ENCODE assay signal across 8 mouse cellular contexts in the genomic region with DNA sequence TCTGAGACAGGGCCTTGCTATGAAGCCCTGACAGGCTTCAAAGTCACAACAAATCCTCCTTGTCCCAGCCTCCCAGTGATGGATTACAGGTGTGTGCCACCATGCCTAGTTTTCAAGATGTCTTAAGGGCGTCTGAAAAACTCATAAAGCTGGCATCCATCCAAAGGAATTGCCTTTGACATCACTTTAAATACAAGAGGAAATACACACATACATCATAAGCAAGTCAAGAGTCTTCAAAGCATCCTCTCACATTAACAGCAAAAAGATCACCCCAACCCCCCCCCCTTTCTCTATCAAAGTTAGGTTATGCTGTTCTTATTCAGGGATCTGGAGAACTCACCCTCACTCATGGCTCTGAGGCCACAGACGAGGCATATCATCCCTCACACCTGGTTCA. TPM values are rescaled to one million over a fixed set of nuclear protein-coding genes. Genes with fewer than 3 reads are reported as not detected.
DNase-seq lines count a peak whose midpoint lies in the region; ATAC-seq and TF ChIP-seq lines count a peak whose summit lies in the region.
"Had no signal": no experiment of that assay in that cellular context is flagged by ENCODE, and none has a peak within 500 bp of the region (broad histone marks: within the 10 kb centered on the region; RNA-seq: fewer than 3 reads in every experiment).

No protein-coding gene starts in this region.

- peaks cover 27% of the 10 kb centered on the region for H3K4me1 ChIP-seq in neural tube, embryonic 11.5 days (ENCODE audit: control insufficient read depth, insufficient read depth, low read length)
- H3K4me1 ChIP-seq in forebrain, embryonic 11.5 days (replicated peaks; ENCODE audit: control insufficient read depth, insufficient read depth, low read length): peaks cover 14% of the 10 kb centered on the region
- H3K4me1 ChIP-seq in limb, embryonic 15.5 days: peaks cover 65% of the 10 kb centered on the region
- H3K4me1 ChIP-seq in stomach, postnatal 0 days (replicated peaks; ENCODE audit: control insufficient read depth, insufficient read depth): peaks cover 11% of the 10 kb centered on the region

- H3K9ac ChIP-seq in neural tube, embryonic 11.5 days (ENCODE audit: low read length): no peak overlapping the region
- H3K9ac ChIP-seq in forebrain, embryonic 11.5 days (ENCODE audit: low read length): no peak overlapping the region
- H3K9ac ChIP-seq in limb, embryonic 15.5 days: no peak overlapping the region
- no peak overlapping the region for H3K9ac ChIP-seq in stomach, postnatal 0 days (ENCODE audit: low read length)

- ATAC-seq in neural tube, embryonic 11.5 days (ENCODE audit: insufficient read depth, low FRiP score, low TSS enrichment): no peak
- ATAC-seq in forebrain, embryonic 11.5 days (replicated peaks; ENCODE audit: low FRiP score): no peak
- no peak for ATAC-seq in limb, embryonic 15.5 days (ENCODE audit: insufficient number of reproducible peaks, low FRiP score, low TSS enrichment, low read depth)
- no peak for ATAC-seq in stomach, postnatal 0 days (ENCODE audit: low FRiP score, low TSS enrichment)

- no peaks in the 10 kb centered on the region for H3K9me3 ChIP-seq in neural tube, embryonic 11.5 days (ENCODE audit: control insufficient read depth, low read length)
- no peaks in the 10 kb centered on the region for H3K9me3 ChIP-seq in forebrain, embryonic 11.5 days (ENCODE audit: control insufficient read depth, low read length)
- no peaks in the 10 kb centered on the region for H3K9me3 ChIP-seq in limb, embryonic 15.5 days
- H3K9me3 ChIP-seq in stomach, postnatal 0 days (ENCODE audit: control insufficient read depth, low read length): no peaks in the 10 kb centered on the region

- no peaks in the 10 kb centered on the region for H3K36me3 ChIP-seq in neural tube, embryonic 11.5 days (ENCODE audit: control insufficient read depth, insufficient read depth, low read length)
- no peaks in the 10 kb centered on the region for H3K36me3 ChIP-seq in forebrain, embryonic 11.5 days (ENCODE audit: control insufficient read depth, insufficient read depth, low read length)
- no peaks in the 10 kb centered on the region for H3K36me3 ChIP-seq in limb, embryonic 15.5 days
- H3K36me3 ChIP-seq in stomach, postnatal 0 days (ENCODE audit: control insufficient read depth, insufficient read depth, low read length): no peaks in the 10 kb centered on the region

- TF ChIP-seq CTCF in stomach, postnatal 0 days (IDR thresholded peaks at IDR 0.05; ENCODE audit: low read depth): no peak

- DNase-seq in neural tube, embryonic 11.5 days (ENCODE audit: low spot score): no peak
- no peak for DNase-seq in neural tube, embryonic 10.5 days (ENCODE audit: extremely low spot score, low spot score)
- DNase-seq in forebrain, embryonic 11.5 days (ENCODE audit: low spot score): no peak
- no peak for DNase-seq in stomach, postnatal 0 days (ENCODE audit: low spot score)
- DNase-seq in kidney, adult 11 months: no peak
- no peak for DNase-seq in layer of hippocampus, postnatal 10 days (ENCODE audit: low spot score in 2 of 2)
- DNase-seq: adrenal gland, postnatal 36 days had no signal

- no peaks in the 10 kb centered on the region for H3K27me3 ChIP-seq in neural tube, embryonic 11.5 days (ENCODE audit: control insufficient read depth, insufficient read depth, low read length)
- no peaks in the 10 kb centered on the region for H3K27me3 ChIP-seq in forebrain, embryonic 11.5 days (ENCODE audit: control insufficient read depth, insufficient read depth, low read length)
- no peaks in the 10 kb centered on the region for H3K27me3 ChIP-seq in limb, embryonic 15.5 days
- H3K27me3 ChIP-seq in stomach, postnatal 0 days (ENCODE audit: control insufficient read depth, insufficient read depth, low read length): no peaks in the 10 kb centered on the region

- no peak overlapping the region for H3K4me3 ChIP-seq in neural tube, embryonic 11.5 days (ENCODE audit: low read depth, low read length)
- H3K4me3 ChIP-seq in forebrain, embryonic 11.5 days (ENCODE audit: low read depth, low read length): peak overlapping the region; percentile 50; the same call in 1 of the 2 replicates
- H3K4me3 ChIP-seq in limb, embryonic 15.5 days: peak overlapping the region; percentile 74
- H3K4me3 ChIP-seq in stomach, postnatal 0 days (ENCODE audit: low read depth, low read length): no peak overlapping the region; the same call in 1 of the 2 replicates

- H3K4me2 ChIP-seq in neural tube, embryonic 11.5 days (ENCODE audit: low read depth): peak overlapping the region; percentile 89
- H3K4me2 ChIP-seq in forebrain, embryonic 11.5 days (ENCODE audit: low read depth, low read length, severe bottlenecking): peak overlapping the region; percentile 71
- H3K4me2 ChIP-seq in limb, embryonic 15.5 days: peak overlapping the region; percentile 85
- peak overlapping the region; percentile 85 for H3K4me2 ChIP-seq in stomach, postnatal 0 days (replicated peaks; ENCODE audit: low read depth)

- no peak overlapping the region for H3K27ac ChIP-seq in neural tube, embryonic 11.5 days (ENCODE audit: low read depth, low read length)
- H3K27ac ChIP-seq in forebrain, embryonic 11.5 days (ENCODE audit: low read depth, low read length): no peak overlapping the region
- no peak overlapping the region for H3K27ac ChIP-seq in limb, embryonic 15.5 days
- H3K27ac ChIP-seq in stomach, postnatal 0 days (replicated peaks): no peak overlapping the region

- 62% methylated on average over 2 of the region's 2 CpGs for WGBS in neural tube, embryonic 11.5 days
- WGBS in forebrain, embryonic 11.5 days: 68% methylated on average over 2 of the region's 2 CpGs
- 37% methylated on average over 2 of the region's 2 CpGs for WGBS in limb, embryonic 15.5 days
- WGBS in stomach, postnatal 0 days: 40% methylated on average over 2 of the region's 2 CpGs

- TF ChIP-seq EP300 in stomach, postnatal 0 days (optimal IDR thresholded peaks at IDR 0.05): no peak

RNA-seq across cellular contexts. Expression of gene Map3k14, which starts 1.4 kb away (rescaled TPM):
- 2.5 and 3.5 TPM in 2 replicates for polyA plus RNA-seq in neural tube, embryonic 11.5 days (2014; fragmentation: Nextera tagmentation; extraction: Ambion mirVana)
- polyA plus RNA-seq in forebrain, embryonic 11.5 days (2014; fragmentation: Nextera tagmentation; extraction: Ambion mirVana): 3.8 and 4.6 TPM in 2 replicates
- polyA plus RNA-seq in limb, embryonic 15.5 days (2015; fragmentation: Nextera tagmentation; extraction: Ambion mirVana): 4.3 and 5.3 TPM in 2 replicates
- 1.6 TPM in 2 replicates for polyA plus RNA-seq in stomach, postnatal 0 days (2015; fragmentation: Nextera tagmentation; extraction: Ambion mirVana)
- 1 to 10 TPM; 3.7 to 3.8 TPM for total RNA-seq in layer of hippocampus, postnatal 10 days (2021)

RNA-seq across cellular contexts. Expression of gene Spata32, which starts 47.6 kb away (rescaled TPM):
- not detected in 2 replicates for polyA plus RNA-seq in neural tube, embryonic 11.5 days (2014; fragmentation: Nextera tagmentation; extraction: Ambion mirVana)
- polyA plus RNA-seq in forebrain, embryonic 11.5 days (2014; fragmentation: Nextera tagmentation; extraction: Ambion mirVana): not detected in 2 replicates
- not detected in 2 replicates for polyA plus RNA-seq in limb, embryonic 15.5 days (2015; fragmentation: Nextera tagmentation; extraction: Ambion mirVana)
- not detected in 2 replicates for polyA plus RNA-seq in stomach, postnatal 0 days (2015; fragmentation: Nextera tagmentation; extraction: Ambion mirVana)
- 1 to 10 TPM; 1.3 to 1.4 TPM for total RNA-seq in layer of hippocampus, postnatal 10 days (2021)
- total RNA-seq: adrenal gland, postnatal 36 days had no signal

RNA-seq across cellular contexts. Expression of gene 1700023F06Rik, which starts 57.5 kb away (rescaled TPM):
- not detected in 2 replicates for polyA plus RNA-seq in neural tube, embryonic 11.5 days (2014; fragmentation: Nextera tagmentation; extraction: Ambion mirVana)
- 0.23 and 0.32 TPM in 2 replicates for polyA plus RNA-seq in forebrain, embryonic 11.5 days (2014; fragmentation: Nextera tagmentation; extraction: Ambion mirVana)
- polyA plus RNA-seq in limb, embryonic 15.5 days (2015; fragmentation: Nextera tagmentation; extraction: Ambion mirVana): 0.67 and 1.0 TPM in 2 replicates
- polyA plus RNA-seq in stomach, postnatal 0 days (2015; fragmentation: Nextera tagmentation; extraction: Ambion mirVana): 1.0 and 1.7 TPM in 2 replicates
- 1 to 10 TPM; 1.8 TPM for total RNA-seq in layer of hippocampus, postnatal 10 days (2021)
- total RNA-seq: adrenal gland, postnatal 36 days had no signal

Comparison
In these comparisons a context has a peak if more than half of its experiments do, and no peak if none do; other contexts are left out.
1. H3K4me3 ChIP-seq: peak in forebrain, embryonic 11.5 days (single experiment) and limb, embryonic 15.5 days (single experiment); none in neural tube, embryonic 11.5 days (single experiment) and stomach, postnatal 0 days (single experiment).
2. Peak in every context shown above with its lines, with median percentiles within 50 percentile points of each other: H3K4me2 ChIP-seq.